Mouse (Mus musculus): ENCODE results near the gene Hlcs.

DNA sequence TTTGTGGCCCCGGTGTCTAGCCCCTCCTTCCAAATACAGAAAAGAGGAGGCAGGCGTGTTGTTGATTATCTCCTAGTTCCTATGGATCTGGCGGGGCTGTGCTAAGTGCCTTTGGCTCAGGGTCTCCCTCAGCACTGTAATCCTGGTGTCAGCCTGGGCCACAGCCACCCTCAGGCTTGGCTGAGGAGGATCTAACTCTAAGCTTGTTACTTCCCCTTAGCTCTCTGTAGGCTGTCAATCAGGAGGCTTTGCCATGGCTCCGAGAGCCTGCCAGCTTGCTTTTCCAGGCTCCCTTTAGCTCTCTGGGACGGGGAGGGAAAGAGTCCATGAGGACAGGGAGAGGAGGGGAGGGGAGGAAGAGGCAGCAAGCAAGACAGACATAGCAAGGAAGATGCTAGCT lies 148.4 kb downstream of the Hlcs start:
- TF ChIP-seq CTCF (IDR thresholded peaks at IDR 0.05) (no peak), POLR2A (IDR thresholded peaks at IDR 0.05; ENCODE audit: insufficient read depth, low read depth, low read length) (no peak), EP300 (IDR thresholded peaks at IDR 0.05; ENCODE audit: insufficient read depth, low read depth, low read length) (no peak)

Data from heart, adult 2 months (tissue).